Mouse (Mus musculus): ENCODE results near the gene Dnaic2.

The Dnaic2 gene

DNA sequence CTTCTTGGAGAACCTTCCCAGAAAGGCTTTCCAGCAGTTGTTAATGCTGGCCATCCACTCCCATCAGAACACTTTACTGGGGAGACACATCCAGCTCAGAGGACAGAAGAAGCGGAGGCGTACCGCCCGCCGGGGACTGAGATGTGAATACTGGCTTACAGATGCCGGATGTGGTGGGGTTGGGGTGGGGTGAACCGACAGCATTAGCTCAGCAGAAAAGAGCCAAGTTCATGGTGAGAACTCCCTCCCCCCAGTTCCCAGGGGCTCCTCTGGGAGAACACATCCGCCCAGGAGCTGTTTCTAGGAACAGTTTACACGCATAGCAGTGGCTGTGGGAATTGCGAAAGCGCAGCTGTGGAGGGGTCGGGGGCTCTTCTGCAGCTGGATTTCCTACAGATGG, 27.7 kb upstream of the Dnaic2 start:
- peak; percentile 65 for DNase-seq (ENCODE audit: low read depth, low spot score)

DNA sequence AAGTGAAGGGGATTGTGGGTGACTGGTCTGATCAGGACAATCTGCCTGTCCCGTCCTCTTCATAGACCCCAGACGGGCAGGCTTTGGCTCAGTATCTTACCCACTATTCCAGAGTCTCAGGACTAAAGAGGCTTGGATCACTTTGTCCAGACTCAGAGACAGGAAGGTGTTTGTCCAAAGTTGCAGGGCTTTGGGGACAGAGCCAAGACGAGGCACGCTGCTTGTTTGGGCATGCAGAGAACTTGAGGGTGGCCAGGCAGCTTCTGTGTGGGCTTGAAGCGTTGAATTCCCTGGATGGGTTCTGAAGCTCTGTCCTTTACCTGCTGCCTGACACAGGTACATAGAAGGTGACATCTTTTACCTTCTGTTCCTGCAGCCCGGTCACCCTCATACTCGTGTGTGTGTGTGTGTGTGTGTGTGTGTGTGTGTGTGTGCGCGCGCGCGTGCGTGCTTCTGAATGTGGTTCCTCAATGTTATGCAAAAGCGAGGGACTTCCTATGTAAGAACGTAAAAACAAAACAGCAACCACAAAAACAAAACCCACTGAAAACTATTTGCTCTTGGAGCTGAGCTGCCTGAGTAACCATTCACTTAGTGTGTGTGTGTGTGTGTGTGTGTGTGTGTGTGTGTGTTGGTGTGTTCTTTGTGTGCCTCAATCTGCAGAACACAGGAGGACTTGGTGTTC, 24.8 kb upstream of the Dnaic2 start:
- DNase-seq (ENCODE audit: low read depth, low spot score), result no peak

DNA sequence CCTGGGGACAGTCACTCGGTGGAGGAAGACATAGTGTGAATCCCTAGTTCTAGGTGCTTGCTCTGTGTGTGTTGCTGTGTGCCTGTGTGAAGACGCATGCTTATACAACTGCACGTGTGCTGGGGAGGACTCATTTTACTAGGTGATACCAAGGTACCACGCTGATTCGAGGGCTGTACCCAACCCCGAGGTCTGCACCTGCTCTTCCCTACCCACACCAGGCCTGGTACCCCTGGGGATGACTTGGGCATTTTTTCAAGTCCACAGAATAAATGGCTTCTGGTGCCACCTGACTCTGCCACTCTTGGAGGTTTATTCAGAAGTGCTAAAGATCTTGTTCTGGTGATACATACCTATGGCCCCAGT, 24.2 kb upstream of the Dnaic2 start:
- no peak for DNase-seq (ENCODE audit: low read depth, low spot score)

GRCm38 (mm10) chr11:114704071-114704913, 22.9 kb upstream of the Dnaic2 start:
- DNase-seq (ENCODE audit: low read depth, low spot score), result peak; percentile 93

DNA sequence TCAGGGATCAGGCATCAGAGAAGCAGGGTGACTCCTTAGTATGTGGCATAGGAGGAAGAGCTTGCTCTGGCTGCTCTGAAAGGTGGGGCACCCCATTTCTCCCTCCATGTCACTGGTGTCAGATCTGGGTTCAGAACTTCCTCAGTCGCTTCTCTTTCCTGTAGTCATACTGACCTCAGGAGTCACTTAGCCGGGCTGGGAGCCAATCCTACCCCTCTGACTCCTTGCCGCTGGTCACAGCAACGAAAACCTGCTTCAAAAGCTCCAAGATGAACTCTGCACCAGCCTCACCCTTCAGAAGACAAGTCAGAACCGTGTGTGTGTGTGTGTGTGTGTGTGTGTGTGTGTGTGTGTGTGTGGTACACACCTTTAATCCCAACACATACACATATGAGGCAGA, 20.9 kb upstream of the Dnaic2 start:
- DNase-seq (ENCODE audit: low read depth, low spot score), result no peak

GRCm38 (mm10) chr11:114711393-114711792, 15.8 kb upstream of the Dnaic2 start:
- DNase-seq (ENCODE audit: low read depth, low spot score), result no peak

- no peak for DNase-seq (ENCODE audit: low read depth, low spot score)
Observed at GRCm38 (mm10) chr11:114711861-114712260, 15.3 kb upstream of the Dnaic2 start.

GRCm38 (mm10) chr11:114714526-114714925, 12.7 kb upstream of the Dnaic2 start:
- DNase-seq (ENCODE audit: low read depth, low spot score), result peak; percentile 83

DNA sequence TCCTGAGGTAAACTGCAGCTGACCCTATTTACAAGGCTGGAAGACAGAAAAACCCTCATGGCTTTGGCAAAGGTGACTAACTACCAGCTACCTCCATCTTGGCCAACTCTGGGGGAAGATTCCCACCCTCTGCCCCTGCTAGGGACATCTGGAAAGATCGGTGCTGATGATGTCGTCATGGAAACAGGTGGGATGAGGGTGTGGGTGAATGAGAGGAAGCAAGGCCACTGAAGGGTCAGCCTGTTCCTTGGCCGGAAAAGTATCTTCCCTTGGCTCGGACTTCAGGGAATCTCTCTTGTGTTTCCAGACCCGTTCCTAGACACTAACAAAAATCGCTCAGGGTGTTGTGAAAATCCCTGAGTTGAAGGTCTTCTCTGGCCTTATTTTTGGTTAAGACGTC, 11.7 kb upstream of the Dnaic2 start:
- no peak for DNase-seq (ENCODE audit: low read depth, low spot score)

GRCm38 (mm10) chr11:114720535-114720934, 6.7 kb upstream of the Dnaic2 start:
- no peak for DNase-seq (ENCODE audit: low read depth, low spot score)

GRCm38 (mm10) chr11:114722438-114722837, 4.8 kb upstream of the Dnaic2 start:
- DNase-seq (ENCODE audit: low read depth, low spot score), result no peak

DNA sequence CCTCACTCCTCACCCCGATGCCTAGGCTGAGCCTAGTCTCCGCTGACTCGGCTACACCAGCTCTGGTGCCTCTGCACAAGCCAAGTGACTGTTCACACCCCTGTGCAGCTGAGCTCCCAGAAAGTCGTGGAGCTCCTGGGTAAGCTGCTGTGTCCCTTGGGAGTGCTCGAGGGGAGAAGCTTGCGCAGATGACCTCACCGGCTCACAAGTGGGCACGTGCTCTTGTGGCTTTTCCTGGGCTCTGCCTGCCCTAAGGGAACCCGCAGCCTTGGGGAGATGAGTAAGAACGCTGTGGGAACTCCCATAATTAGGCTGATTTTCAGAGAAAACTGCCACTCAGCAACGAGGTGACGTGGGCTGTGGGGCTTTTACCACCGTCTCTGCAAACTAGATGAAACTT, 4.2 kb upstream of the Dnaic2 start:
- DNase-seq (ENCODE audit: low read depth, low spot score), result peak; percentile 42

DNA sequence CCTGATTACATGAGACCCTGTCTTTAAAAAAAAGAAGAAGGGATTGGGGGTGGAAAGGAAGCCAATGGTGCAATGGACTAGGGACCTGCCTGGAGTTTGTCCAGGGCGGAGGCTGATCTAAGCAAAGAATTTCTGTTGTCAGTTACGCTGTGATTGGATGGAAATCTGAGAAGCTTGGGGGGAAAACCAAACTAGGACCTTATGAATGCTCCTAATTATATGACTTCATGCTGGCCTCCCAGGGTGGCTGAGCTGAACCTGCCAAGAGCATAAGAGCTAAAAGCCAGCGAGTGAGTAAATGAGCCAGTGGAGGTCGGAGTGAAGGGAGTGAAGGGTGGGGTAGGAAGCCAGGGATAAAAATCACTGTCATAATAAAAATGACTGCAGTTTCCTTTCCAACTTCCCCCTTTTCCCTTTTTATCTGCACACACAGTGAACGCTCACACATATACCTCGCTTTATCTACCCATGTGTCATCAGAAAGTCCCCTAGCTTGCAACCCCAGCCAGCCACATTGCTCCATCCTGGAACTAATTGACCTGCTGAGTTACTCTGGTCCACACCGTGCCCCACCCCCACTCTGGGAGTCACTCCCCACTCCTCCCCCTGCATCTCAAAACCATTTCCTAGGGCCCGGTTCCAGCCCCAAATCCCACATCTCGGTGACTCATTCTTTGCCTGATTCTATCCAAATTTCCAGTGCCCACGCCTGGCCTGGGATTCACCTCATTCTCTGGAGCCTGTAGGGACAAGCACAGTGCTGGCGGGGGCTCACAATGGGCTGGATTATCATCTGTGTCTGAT, 2.2 kb upstream of the Dnaic2 start:
- peak; percentile 80 for DNase-seq (ENCODE audit: low read depth, low spot score)

DNA sequence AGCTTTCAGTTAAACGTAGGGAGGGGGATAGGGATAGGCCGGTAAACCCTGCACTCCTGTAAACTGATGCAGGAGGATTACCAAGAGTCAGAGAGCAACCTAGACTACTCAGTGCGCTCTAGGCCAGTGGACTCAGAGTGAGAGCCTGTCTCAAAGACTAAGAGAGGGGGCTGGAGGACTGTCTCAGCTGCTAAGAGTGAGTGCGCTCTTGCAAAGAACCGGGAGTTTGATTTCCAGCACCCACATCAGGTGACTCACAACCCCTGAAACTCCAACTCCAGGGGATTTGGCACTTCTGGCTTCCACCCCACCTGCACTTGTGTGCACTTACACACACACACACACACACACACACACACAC, 598 bp downstream of the Dnaic2 start:
- peak; percentile 54 for DNase-seq (ENCODE audit: low read depth, low spot score)

GRCm38 (mm10) chr11:114728333-114728732, 1.1 kb downstream of the Dnaic2 start:
- DNase-seq (ENCODE audit: low read depth, low spot score), result no peak

DNA sequence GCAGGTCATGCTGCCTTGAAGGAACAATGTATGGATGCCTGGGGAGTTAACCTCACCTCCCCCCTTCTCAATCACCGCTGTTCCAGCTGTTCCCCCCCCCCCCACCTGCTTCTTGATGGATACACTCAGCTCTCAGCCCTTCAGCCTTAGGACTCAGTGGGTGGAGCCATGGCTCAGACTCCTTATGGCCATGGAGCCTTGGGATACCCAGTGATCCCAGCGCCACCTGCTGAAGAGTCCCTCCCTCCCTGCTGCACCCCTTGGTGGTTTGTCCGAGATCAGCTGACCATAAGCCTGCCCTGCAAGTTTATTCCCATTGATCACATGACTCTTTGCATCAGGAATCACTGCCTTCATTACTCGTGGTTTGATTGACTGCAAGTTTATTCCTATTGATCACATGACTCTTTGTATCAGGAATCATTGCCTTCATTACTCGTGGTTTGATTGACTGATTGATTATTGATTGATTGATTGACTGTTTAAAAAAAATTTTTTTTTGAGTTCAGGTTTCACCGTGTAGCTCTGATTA, 2.7 kb downstream of the Dnaic2 start:
- DNase-seq (ENCODE audit: low read depth, low spot score), result no peak

DNA sequence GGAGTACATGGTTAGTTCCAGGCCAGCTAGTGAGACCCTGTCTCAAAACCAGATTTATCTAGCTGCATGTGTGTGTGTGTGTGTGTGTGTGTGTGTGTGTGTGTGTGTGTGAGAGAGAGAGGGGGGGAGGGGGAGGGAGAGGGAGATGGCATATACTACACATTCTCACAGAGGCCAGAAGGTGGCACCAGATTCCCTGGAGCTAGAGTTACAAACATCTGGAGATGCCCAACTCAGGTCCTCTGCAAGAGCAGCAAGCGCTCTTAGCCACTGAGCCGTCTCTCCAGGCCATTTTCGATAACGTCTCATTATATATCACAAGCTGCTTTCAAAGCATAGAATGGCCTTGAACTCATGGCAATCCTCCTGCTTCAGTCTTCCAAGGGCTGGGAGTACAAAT, 4.5 kb downstream of the Dnaic2 start:
- no peak for DNase-seq (ENCODE audit: low read depth, low spot score)

GRCm38 (mm10) chr11:114732890-114733289, 5.7 kb downstream of the Dnaic2 start:
- no peak for DNase-seq (ENCODE audit: low read depth, low spot score)

- no peak for DNase-seq (ENCODE audit: low read depth, low spot score)
Observed at GRCm38 (mm10) chr11:114736111-114736510, 8.9 kb downstream of the Dnaic2 start.

DNA sequence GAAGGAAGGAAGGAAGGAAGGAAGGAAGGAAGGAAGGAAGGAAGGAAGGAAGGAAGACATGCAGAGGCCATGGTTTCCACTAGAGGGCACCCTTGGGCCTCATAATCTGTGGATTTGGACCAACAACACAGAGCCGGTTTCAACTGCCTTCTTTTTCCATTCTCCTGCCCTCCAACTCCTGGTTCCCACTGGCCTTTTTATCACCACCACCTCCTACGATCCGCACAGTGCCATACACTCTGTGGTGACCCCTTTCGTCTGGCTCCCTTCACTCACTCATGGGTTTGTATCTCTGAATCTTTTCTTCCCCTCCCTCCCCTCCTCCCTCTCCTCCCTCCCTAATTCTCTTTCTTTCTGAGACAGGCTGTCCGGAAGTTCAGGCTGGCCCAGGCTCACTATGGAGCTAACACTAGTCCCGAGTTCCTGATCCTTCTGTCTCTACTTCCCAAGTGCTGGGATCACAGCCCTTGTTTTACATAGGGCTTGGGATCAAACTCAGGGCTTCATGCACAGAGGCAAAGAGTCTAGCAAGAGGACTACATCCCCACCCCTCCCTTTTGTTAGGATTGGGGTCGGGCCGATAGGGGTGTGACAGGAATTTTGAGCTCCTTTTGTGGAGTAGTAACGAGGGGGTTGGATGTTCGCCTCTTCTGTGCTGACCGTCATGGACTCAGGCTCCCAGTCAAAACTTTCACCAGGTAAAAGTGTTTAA, 9.9 kb downstream of the Dnaic2 start:
- DNase-seq (ENCODE audit: low read depth, low spot score), result peak; percentile 77

DNA sequence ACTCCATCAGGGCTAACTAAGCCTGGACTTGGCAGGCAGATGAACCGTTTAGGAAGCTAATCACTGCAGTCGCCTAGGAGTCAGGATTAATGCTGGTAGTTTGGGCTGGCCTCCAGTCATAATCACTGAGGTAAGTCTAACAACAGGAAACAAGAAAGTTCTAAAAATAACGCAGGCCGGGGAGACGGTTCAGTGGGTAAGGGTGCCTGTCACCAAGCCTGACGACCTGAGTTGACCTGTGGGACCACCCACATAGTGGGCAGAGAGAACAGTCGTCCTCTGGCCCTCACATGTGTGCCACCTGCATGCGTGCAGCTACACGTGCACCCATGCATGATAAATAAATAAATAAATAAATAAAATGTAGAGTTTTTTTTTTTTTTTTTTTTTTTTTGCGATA, 13.4 kb downstream of the Dnaic2 start:
- DNase-seq (ENCODE audit: low read depth, low spot score), result no peak

DNA sequence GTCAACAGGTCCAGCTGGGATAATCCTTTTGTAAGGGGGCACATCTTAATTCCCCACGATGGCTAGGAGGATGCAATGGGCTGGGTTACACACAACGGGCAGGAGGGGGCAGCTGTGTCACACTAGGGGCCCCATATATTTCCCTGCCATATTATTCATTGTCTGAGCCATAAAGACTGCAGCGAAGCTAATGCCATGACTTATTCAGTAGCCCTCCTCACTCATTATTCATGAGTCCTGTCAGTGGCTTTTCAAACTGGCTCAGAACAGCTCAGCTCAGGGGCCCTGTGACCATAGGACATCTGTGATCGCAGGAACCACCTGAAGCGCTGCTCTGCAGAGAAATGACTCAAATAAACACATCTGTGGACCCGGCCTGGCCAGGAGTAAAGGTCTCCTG, 14.2 kb downstream of the Dnaic2 start:
- DNase-seq (ENCODE audit: low read depth, low spot score), result no peak
